Mouse (Mus musculus) neural tube, embryonic 12.5 days (tissue): Measurements from ENCODE around the gene Ranbp3. TPM values are rescaled to one million over a fixed set of nuclear protein-coding genes. Genes with fewer than 3 reads are reported as not detected.

Experiments
- ATAC-seq: fragments of 200-750 bp; cut with Nextera tagmentation; 2 replicates; pipeline ENCODE4 v1.8.0; 2017; ENCODE audit warnings: low read depth, mild to moderate bottlenecking, moderate TSS enrichment, moderate library complexity; ENCODE audit not compliant: low FRiP score
- H3K27ac ChIP-seq: fragments of 300-500 bp; sonication (generic); 2 replicates; pipeline ENCODE4 v1.5.1; 2016
- H3K27me3 ChIP-seq: fragments of 300-500 bp; sonication (generic); replicated peaks from 2 replicates; pipeline ENCODE4 v1.6.1; 2016; ENCODE audit warnings: mild to moderate bottlenecking
- H3K36me3 ChIP-seq: fragments of 300-500 bp; sonication (generic); 2 replicates; pipeline ENCODE4 v1.6.1; 2016; ENCODE audit warnings: mild to moderate bottlenecking
- H3K4me1 ChIP-seq: fragments of 300-500 bp; sonication (generic); 2 replicates; pipeline ENCODE4 v1.6.1; 2016
- H3K4me2 ChIP-seq: fragments of 300-500 bp; sonication (generic); replicated peaks from 2 replicates; pipeline ENCODE4 v1.6.1; 2016; ENCODE audit warnings: mild to moderate bottlenecking
- H3K4me3 ChIP-seq: fragments of 300-500 bp; sonication (generic); 2 replicates; pipeline ENCODE4 v1.5.1; 2016
- H3K9ac ChIP-seq: fragments of 300-500 bp; sonication (generic); 2 replicates; pipeline ENCODE4 v1.6.1; 2016; ENCODE audit warnings: mild to moderate bottlenecking
- H3K9me3 ChIP-seq: fragments of 300-500 bp; sonication (generic); 2 replicates; pipeline ENCODE4 v1.6.1; 2016; ENCODE audit warnings: mild to moderate bottlenecking
- WGBS: fragments of 180-500 bp; shearing (Covaris S2); methylation state at CpG from one replicate; pipeline ENCODE4 v1.1.7; 2016; 5-methylcytosine and 5-hydroxymethylcytosine counted together
- polyA plus RNA-seq: library from polyadenylated mRNA; unstranded; fragments of >200 nt; fragmentation: Nextera tagmentation; extraction: Ambion mirVana; gene quantifications from 2 replicates; pipeline ENCODE4 v1.2.1, GENCODE M21; 2016

Ranbp3 gene
- polyA plus RNA-seq, 1 experiment from 2014 or later: 105 TPM

DNA sequence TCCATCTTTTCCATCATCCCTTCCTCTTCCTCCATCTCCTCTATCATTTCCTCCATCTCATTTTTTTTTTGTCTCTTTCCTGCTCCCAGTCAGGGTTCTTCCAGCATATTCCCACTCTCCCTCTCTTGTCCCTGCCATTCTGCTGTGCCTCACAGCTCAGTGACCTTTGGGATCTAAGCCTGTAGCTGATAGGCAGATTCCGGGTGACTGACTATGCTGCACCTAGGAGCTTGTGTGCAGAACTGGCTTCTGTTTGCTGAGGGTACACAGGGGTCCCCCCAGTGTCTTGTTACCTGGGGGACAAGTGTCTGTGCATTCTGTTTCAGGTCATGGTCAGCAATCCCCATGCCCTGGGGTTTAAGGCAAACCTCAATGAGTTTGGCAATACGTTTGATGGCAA, 18.3 kb upstream of the Ranbp3 start:
- no peak for ATAC-seq
- Histone ChIP-seq H3K36me3 (no peaks in the 10 kb centered on the region), H3K4me1 (no peaks in the 10 kb centered on the region), H3K4me3 (no peak overlapping the region), H3K9ac (no peak overlapping the region), H3K27ac (no peak overlapping the region), H3K9me3 (no peaks in the 10 kb centered on the region), H3K4me2 (no peak overlapping the region), H3K27me3 (no peaks in the 10 kb centered on the region)
- WGBS: 85% methylated on average over 2 of the region's 2 CpGs

GRCm38 (mm10) chr17:56655311-56655710, 17.8 kb upstream of the Ranbp3 start:
- Histone ChIP-seq H3K27me3 (no peaks in the 10 kb centered on the region), H3K9ac (no peak overlapping the region), H3K9me3 (no peaks in the 10 kb centered on the region), H3K4me3 (no peak overlapping the region), H3K4me1 (no peaks in the 10 kb centered on the region), H3K27ac (no peak overlapping the region), H3K4me2 (no peak overlapping the region), H3K36me3 (no peaks in the 10 kb centered on the region)
- 83% methylated on average over 3 of the region's 3 CpGs for WGBS
- ATAC-seq: no peak

- Histone ChIP-seq H3K36me3 (no peaks in the 10 kb centered on the region), H3K9me3 (no peaks in the 10 kb centered on the region), H3K9ac (no peak overlapping the region), H3K4me3 (no peak overlapping the region), H3K27ac (no peak overlapping the region), H3K4me2 (no peak overlapping the region), H3K4me1 (no peaks in the 10 kb centered on the region), H3K27me3 (no peaks in the 10 kb centered on the region)
- 87% methylated on average over 6 of the region's 6 CpGs for WGBS
- no peak for ATAC-seq
These were observed 16.9 kb upstream of the Ranbp3 start for GRCm38 (mm10) chr17:56656171-56656570.

DNA sequence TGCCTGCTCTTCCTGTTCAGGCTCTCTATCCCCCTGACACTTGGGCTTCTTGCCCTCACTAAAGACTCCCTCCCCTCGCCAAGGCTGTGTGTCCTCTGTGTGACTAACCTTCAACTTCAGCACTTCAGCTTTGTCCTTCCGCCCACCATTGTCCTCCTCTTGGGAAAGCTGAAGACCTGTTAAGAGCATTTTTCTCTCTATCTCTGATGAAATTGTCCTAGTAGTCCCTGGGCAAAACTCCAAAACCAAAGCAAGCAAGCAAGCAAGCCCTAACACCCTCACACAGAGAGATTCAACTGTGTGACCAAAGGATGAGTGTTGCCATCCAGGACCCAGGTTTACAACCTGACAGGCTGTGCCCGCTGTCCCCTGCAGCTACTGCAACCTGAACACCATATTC, 9.4 kb upstream of the Ranbp3 start:
- H3K27ac ChIP-seq: no peak overlapping the region
- 64% methylated on average over 3 of the region's 3 CpGs for WGBS
- H3K9ac ChIP-seq: no peak overlapping the region

DNA sequence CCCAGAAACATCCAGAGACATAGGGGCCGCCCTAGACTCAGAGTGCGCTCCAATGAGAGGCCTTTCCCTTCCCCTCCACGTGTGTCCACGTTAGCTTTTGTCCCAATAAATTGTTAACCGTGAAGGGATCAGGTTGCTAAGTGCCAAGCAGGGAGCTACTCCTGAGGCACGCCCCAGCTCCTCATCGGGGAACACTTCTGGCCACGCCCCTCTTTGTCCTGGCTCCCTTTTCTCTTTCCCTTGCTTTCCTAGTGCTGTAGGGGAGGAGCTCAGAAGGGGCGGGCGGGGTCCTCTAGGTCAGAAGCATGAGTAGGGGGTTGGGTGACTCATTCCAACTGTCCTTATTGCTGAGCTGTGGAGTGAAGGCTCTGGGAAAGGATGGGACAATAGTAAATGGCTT, 8.8 kb upstream of the Ranbp3 start:
- no peaks in the 10 kb centered on the region for H3K9me3 ChIP-seq
- no peak overlapping the region for H3K9ac ChIP-seq
- WGBS: 2% methylated on average over 10 of the region's 10 CpGs
- H3K27ac ChIP-seq: no peak overlapping the region
- H3K4me2 ChIP-seq: peak overlapping the region; percentile 31
- H3K27me3 ChIP-seq: peaks cover 8% of the 10 kb centered on the region; the same call in 1 of the 2 replicates
- H3K4me3 ChIP-seq: no peak overlapping the region
- H3K36me3 ChIP-seq: no peaks in the 10 kb centered on the region
- peaks cover 4% of the 10 kb centered on the region; the same call in 1 of the 2 replicates for H3K4me1 ChIP-seq
- ATAC-seq: no peak

More for the DNA sequence above, 9.4 kb upstream of the Ranbp3 start:
- H3K4me3 ChIP-seq: no peak overlapping the region
- peaks cover 4% of the 10 kb centered on the region; the same call in 1 of the 2 replicates for H3K4me1 ChIP-seq
- peaks cover 8% of the 10 kb centered on the region; the same call in 1 of the 2 replicates for H3K27me3 ChIP-seq
- no peaks in the 10 kb centered on the region for H3K9me3 ChIP-seq
- no peak for ATAC-seq
- H3K36me3 ChIP-seq: no peaks in the 10 kb centered on the region
- H3K4me2 ChIP-seq: peak overlapping the region; percentile 31

GRCm38 (mm10) chr17:56666384-56666783, 6.7 kb upstream of the Ranbp3 start:
- H3K4me1 ChIP-seq: peaks cover 4% of the 10 kb centered on the region; the same call in 1 of the 2 replicates
- no peak overlapping the region for H3K27ac ChIP-seq
- peaks cover 8% of the 10 kb centered on the region; the same call in 1 of the 2 replicates for H3K27me3 ChIP-seq
- H3K4me3 ChIP-seq: no peak overlapping the region
- H3K4me2 ChIP-seq: no peak overlapping the region
- H3K9ac ChIP-seq: no peak overlapping the region
- ATAC-seq: no peak
- H3K9me3 ChIP-seq: no peaks in the 10 kb centered on the region
- 83% methylated on average over 4 of the region's 4 CpGs for WGBS
- H3K36me3 ChIP-seq: no peaks in the 10 kb centered on the region

DNA sequence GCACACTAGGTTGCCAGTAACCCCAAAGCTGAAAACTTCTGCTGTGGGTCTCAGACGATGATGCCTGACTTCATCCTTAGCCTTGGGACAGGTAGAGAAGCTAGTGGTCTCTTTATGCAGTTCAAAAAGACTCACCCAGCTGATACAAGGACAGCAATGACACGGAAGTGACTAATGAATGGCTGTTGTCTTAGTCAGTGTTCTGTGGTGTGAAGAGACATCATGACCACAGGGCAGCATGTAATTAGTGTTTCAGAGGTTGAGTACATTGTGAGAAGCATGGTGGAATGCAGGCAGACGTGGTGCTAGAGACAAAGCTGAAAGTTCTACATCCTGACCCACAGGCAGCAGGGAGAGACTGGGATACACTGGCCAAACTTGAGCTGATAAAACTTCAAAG, 5.5 kb upstream of the Ranbp3 start:
- Histone ChIP-seq H3K9me3 (no peaks in the 10 kb centered on the region), H3K9ac (no peak overlapping the region), H3K4me2 (no peak overlapping the region), H3K4me1 (peaks cover 8% of the 10 kb centered on the region; the same call in 1 of the 2 replicates), H3K4me3 (no peak overlapping the region), H3K36me3 (no peaks in the 10 kb centered on the region), H3K27ac (no peak overlapping the region), H3K27me3 (peaks cover 8% of the 10 kb centered on the region; the same call in 1 of the 2 replicates)
- WGBS: 77% methylated on average over 3 of the region's 3 CpGs
- no peak for ATAC-seq

DNA sequence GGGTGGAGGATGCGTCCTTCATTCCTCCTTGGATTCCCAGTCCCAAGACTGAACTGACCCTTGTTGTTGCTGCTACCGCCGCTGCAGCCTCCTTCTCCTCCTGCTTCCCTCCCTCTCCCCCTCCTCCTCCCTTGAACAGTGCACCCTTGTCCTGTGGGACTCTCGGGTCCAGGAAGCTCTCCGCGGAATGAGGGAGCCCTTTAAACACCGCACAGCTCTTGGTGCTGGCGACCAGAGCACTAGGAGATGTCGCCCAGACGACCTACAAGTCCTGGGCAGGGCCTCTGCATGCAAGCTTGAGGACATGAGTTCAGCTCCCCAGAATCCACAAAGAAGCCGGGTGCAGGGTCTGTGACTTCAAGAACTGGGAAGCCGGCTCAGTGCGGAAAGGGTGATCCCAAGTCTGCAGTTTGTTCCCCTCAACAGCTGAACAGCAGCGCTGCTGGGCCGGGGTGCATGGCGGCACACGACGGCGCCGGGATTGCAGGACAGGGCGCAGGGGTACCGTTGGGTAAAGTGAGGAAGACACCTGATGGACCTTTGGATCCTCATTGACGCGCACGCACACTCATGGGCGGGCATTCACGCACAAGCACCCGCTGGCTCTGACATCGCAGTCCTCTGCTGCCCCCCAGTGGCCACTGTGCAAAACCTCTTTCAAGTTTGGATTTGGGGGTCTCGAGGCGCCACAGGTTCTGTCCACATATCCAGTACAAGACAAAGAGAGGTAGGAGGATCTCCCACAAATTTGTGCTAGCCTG, 4.5 kb upstream of the Ranbp3 start:
- ATAC-seq: 0 out of 2 replicates have a peak, but pooled peaks have one; percentile 11
- peaks cover 8% of the 10 kb centered on the region; the same call in 1 of the 2 replicates for H3K27me3 ChIP-seq
- H3K4me1 ChIP-seq: peaks cover 8% of the 10 kb centered on the region; the same call in 1 of the 2 replicates
- H3K4me3 ChIP-seq: peak overlapping the region; percentile 33
- H3K36me3 ChIP-seq: no peaks in the 10 kb centered on the region
- H3K9me3 ChIP-seq: no peaks in the 10 kb centered on the region
- H3K27ac ChIP-seq: no peak overlapping the region
- 6% methylated on average over 31 of the region's 31 CpGs for WGBS
- peak overlapping the region; percentile 42; the same call in 1 of the 2 replicates for H3K9ac ChIP-seq
- peak overlapping the region; percentile 69 for H3K4me2 ChIP-seq

GRCm38 (mm10) chr17:56669766-56670165, 3.3 kb upstream of the Ranbp3 start:
- no peak overlapping the region for H3K4me2 ChIP-seq
- no peak overlapping the region for H3K27ac ChIP-seq
- peaks cover 8% of the 10 kb centered on the region; the same call in 1 of the 2 replicates for H3K27me3 ChIP-seq
- H3K4me1 ChIP-seq: peaks cover 14% of the 10 kb centered on the region
- 85% methylated on average over 8 of the region's 8 CpGs for WGBS
- H3K4me3 ChIP-seq: no peak overlapping the region
- no peaks in the 10 kb centered on the region for H3K9me3 ChIP-seq
- H3K36me3 ChIP-seq: no peaks in the 10 kb centered on the region
- no peak overlapping the region for H3K9ac ChIP-seq
- ATAC-seq: no peak

- ATAC-seq: peak; percentile 51
- H3K4me3 ChIP-seq: peak overlapping the region; percentile 94
These were observed 738 bp downstream of the Ranbp3 start for GRCm38 (mm10) chr17:56673647-56674416.

GRCm38 (mm10) chr17:56681791-56682190, 8.7 kb downstream of the Ranbp3 start:
- H3K4me1 ChIP-seq: peaks cover 9% of the 10 kb centered on the region
- H3K4me3 ChIP-seq: no peak overlapping the region
- ATAC-seq: no peak
- WGBS: 88% methylated on average over 4 of the region's 4 CpGs
- H3K4me2 ChIP-seq: no peak overlapping the region
- 0 out of 2 replicates have a peak overlapping the region, but pooled peaks have one; percentile 3 for H3K9ac ChIP-seq
- no peak overlapping the region for H3K27ac ChIP-seq
- no peaks in the 10 kb centered on the region for H3K27me3 ChIP-seq
- no peaks in the 10 kb centered on the region for H3K9me3 ChIP-seq
- peaks cover 76% of the 10 kb centered on the region for H3K36me3 ChIP-seq

More at GRCm38 (mm10) chr17:56673647-56674416, 738 bp downstream of the Ranbp3 start:
- Histone ChIP-seq H3K9me3 (no peaks in the 10 kb centered on the region), H3K27ac (0 out of 2 replicates have a peak overlapping the region, but pooled peaks have one; percentile 42), H3K4me2 (peak overlapping the region; percentile 75), H3K9ac (peak overlapping the region; percentile 96), H3K27me3 (no peaks in the 10 kb centered on the region), H3K36me3 (peaks cover 19% of the 10 kb centered on the region), H3K4me1 (peaks cover 28% of the 10 kb centered on the region)
- WGBS: 2% methylated on average over 37 of the region's 37 CpGs

DNA sequence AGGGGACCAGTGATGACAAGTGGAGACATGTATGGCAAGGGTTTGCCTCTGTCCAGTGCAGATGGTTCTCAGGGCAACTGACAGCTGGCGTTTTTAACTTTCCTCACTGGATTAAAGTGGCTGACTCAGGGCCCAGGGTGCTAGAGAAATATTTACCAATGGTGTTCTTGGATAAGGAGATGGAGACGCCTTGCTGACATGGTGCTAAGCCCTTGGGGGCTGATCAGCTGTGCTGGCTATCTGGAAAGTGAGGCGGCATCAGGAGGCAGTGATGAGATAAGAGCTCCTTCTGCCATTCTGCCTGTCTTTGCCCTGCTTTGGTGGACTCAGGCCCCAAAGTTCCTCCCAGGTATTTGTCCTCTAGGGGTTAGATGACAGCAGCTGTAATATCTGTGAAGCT, 9.8 kb downstream of the Ranbp3 start:
- 87% methylated on average over 3 of the region's 3 CpGs for WGBS
- H3K27me3 ChIP-seq: no peaks in the 10 kb centered on the region
- H3K4me3 ChIP-seq: no peak overlapping the region
- H3K27ac ChIP-seq: no peak overlapping the region
- no peak overlapping the region for H3K4me2 ChIP-seq
- no peak for ATAC-seq
- no peaks in the 10 kb centered on the region for H3K9me3 ChIP-seq
- H3K4me1 ChIP-seq: no peaks in the 10 kb centered on the region; the same call in 1 of the 2 replicates
- peaks cover 76% of the 10 kb centered on the region for H3K36me3 ChIP-seq
- no peak overlapping the region for H3K9ac ChIP-seq
